ENCODE assay signal across 20 mouse cellular contexts in genomic region chr3:108067370-108067934, GRCm38 (mm10). TPM values are rescaled to one million over a fixed set of nuclear protein-coding genes. Genes with fewer than 3 reads are reported as not detected.
DNase-seq lines count a peak whose midpoint lies in the region; ATAC-seq and TF ChIP-seq lines count a peak whose summit lies in the region.
"Had no signal": no experiment of that assay in that cellular context is flagged by ENCODE, and none has a peak within 500 bp of the region (broad histone marks: within the 10 kb centered on the region; RNA-seq: fewer than 3 reads in every experiment).

No protein-coding gene starts in this region.

- H3K9ac ChIP-seq in kidney, embryonic 14.5 days (ENCODE audit: low read depth, low read length): no peak overlapping the region
- no peak overlapping the region for H3K9ac ChIP-seq in liver, embryonic 13.5 days
- no peak overlapping the region for H3K9ac ChIP-seq in stomach, postnatal 0 days (ENCODE audit: low read length)
- H3K9ac ChIP-seq: forebrain, embryonic 13.5 days; midbrain, embryonic 13.5 days had no signal

- H3K9me3 ChIP-seq in kidney, embryonic 14.5 days (ENCODE audit: control insufficient read depth, low read length): no peaks in the 10 kb centered on the region
- no peaks in the 10 kb centered on the region for H3K9me3 ChIP-seq in liver, embryonic 13.5 days (replicated peaks)
- H3K9me3 ChIP-seq in stomach, postnatal 0 days (ENCODE audit: control insufficient read depth, low read length): no peaks in the 10 kb centered on the region
- H3K9me3 ChIP-seq: forebrain, embryonic 13.5 days; G1E; midbrain, embryonic 13.5 days had no signal

- TF ChIP-seq EP300 in stomach, postnatal 0 days (optimal IDR thresholded peaks at IDR 0.05): no peak

- H3K4me2 ChIP-seq in kidney, embryonic 14.5 days (replicated peaks; ENCODE audit: low read depth, low read length): no peak overlapping the region
- H3K4me2 ChIP-seq in liver, embryonic 13.5 days: no peak overlapping the region
- no peak overlapping the region for H3K4me2 ChIP-seq in stomach, postnatal 0 days (replicated peaks; ENCODE audit: low read depth)
- H3K4me2 ChIP-seq: forebrain, embryonic 13.5 days; midbrain, embryonic 13.5 days had no signal

- no peak for TF ChIP-seq CTCF in stomach, postnatal 0 days (IDR thresholded peaks at IDR 0.05; ENCODE audit: low read depth)

- H3K36me3 ChIP-seq in kidney, embryonic 14.5 days (ENCODE audit: control insufficient read depth, insufficient read depth, low read length): no peaks in the 10 kb centered on the region
- peaks cover 7% of the 10 kb centered on the region; the same call in 1 of the 2 replicates for H3K36me3 ChIP-seq in liver, embryonic 13.5 days
- no peaks in the 10 kb centered on the region for H3K36me3 ChIP-seq in stomach, postnatal 0 days (ENCODE audit: control insufficient read depth, insufficient read depth, low read length)

- no peak overlapping the region for H3K27ac ChIP-seq in kidney, embryonic 14.5 days (ENCODE audit: low read depth, low read length)
- H3K27ac ChIP-seq in liver, embryonic 13.5 days: peak overlapping the region; percentile 18; the same call in 1 of the 2 replicates
- H3K27ac ChIP-seq in stomach, postnatal 0 days (replicated peaks): no peak overlapping the region
- H3K27ac ChIP-seq: forebrain, embryonic 13.5 days; hindbrain, postnatal 0 days; midbrain, embryonic 13.5 days had no signal

- peak; percentile 75 for DNase-seq in kidney, adult 11 months
- DNase-seq in kidney, postnatal 10 days: no peak
- DNase-seq in liver, embryonic 13.5 days: no peak
- peak; percentile 31 for DNase-seq in stomach, postnatal 0 days (ENCODE audit: low spot score)
- DNase-seq in MN1 (ENCODE audit: low spot score): no peak
- no peak for DNase-seq in retina, embryonic 14.5 days (ENCODE audit: low spot score)
- DNase-seq: cerebellum, adult 9-10 months; gastrocnemius, postnatal 10 days; heart, adult 18-20 months; heart, postnatal 36 days; spleen, adult 18-20 months; thymus, adult 18-20 months had no signal

- no peaks in the 10 kb centered on the region for H3K4me1 ChIP-seq in kidney, embryonic 14.5 days (ENCODE audit: control insufficient read depth, insufficient read depth, low read length)
- peaks cover 33% of the 10 kb centered on the region for H3K4me1 ChIP-seq in liver, embryonic 13.5 days (replicated peaks)
- H3K4me1 ChIP-seq in stomach, postnatal 0 days (replicated peaks; ENCODE audit: control insufficient read depth, insufficient read depth): no peaks in the 10 kb centered on the region
- H3K4me1 ChIP-seq: forebrain, embryonic 13.5 days; midbrain, embryonic 13.5 days had no signal

- 46% methylated on average over 6 of the region's 6 CpGs for WGBS in kidney, embryonic 14.5 days
- 67% methylated on average over 6 of the region's 6 CpGs for WGBS in liver, embryonic 13.5 days (ENCODE audit: insufficient replicate concordance)
- WGBS in stomach, postnatal 0 days: 54% methylated on average over 6 of the region's 6 CpGs

- no peak overlapping the region for H3K4me3 ChIP-seq in kidney, embryonic 14.5 days (ENCODE audit: low read length)
- H3K4me3 ChIP-seq in liver, embryonic 13.5 days (replicated peaks): no peak overlapping the region
- no peak overlapping the region for H3K4me3 ChIP-seq in stomach, postnatal 0 days (ENCODE audit: low read depth, low read length)
- H3K4me3 ChIP-seq: forebrain, embryonic 13.5 days; midbrain, embryonic 13.5 days; myocyte had no signal

- ATAC-seq in kidney, embryonic 14.5 days (ENCODE audit: low FRiP score, low TSS enrichment): 0 out of 2 replicates have a peak, but pooled peaks have one; percentile 33
- ATAC-seq in liver, embryonic 13.5 days (ENCODE audit: low read depth): peak; percentile 30; the same call in 1 of the 2 replicates
- peak; percentile 48; the same call in 1 of the 2 replicates for ATAC-seq in stomach, postnatal 0 days (ENCODE audit: low FRiP score, low TSS enrichment)
- no peak for ATAC-seq in CD4-positive, CD25-positive, alpha-beta regulatory T cell, adult 4 months
- ATAC-seq: forebrain, embryonic 13.5 days; hindbrain, postnatal 0 days; lung, postnatal 0 days; midbrain, embryonic 13.5 days had no signal

- no peaks in the 10 kb centered on the region; the same call in 1 of the 2 replicates for H3K27me3 ChIP-seq in kidney, embryonic 14.5 days (ENCODE audit: control insufficient read depth, insufficient read depth, low read length)
- H3K27me3 ChIP-seq in liver, embryonic 13.5 days: no peaks in the 10 kb centered on the region
- no peaks in the 10 kb centered on the region for H3K27me3 ChIP-seq in stomach, postnatal 0 days (ENCODE audit: control insufficient read depth, insufficient read depth, low read length)
- H3K27me3 ChIP-seq: forebrain, embryonic 13.5 days; midbrain, embryonic 13.5 days had no signal

RNA-seq across cellular contexts. Expression of gene Ampd2, which starts 19.0 kb away (rescaled TPM):
- polyA plus RNA-seq in kidney, embryonic 14.5 days (2014; fragmentation: Nextera tagmentation; extraction: Ambion mirVana): 36.8 and 43.4 TPM in 2 replicates
- polyA plus RNA-seq in liver, embryonic 13.5 days (2015; fragmentation: Nextera tagmentation; extraction: Ambion mirVana): 46.0 and 48.2 TPM in 2 replicates
- 20.2 and 20.7 TPM in 2 replicates for polyA plus RNA-seq in stomach, postnatal 0 days (2015; fragmentation: Nextera tagmentation; extraction: Ambion mirVana)
- polyA plus RNA-seq in CD4-positive, CD25-positive, alpha-beta regulatory T cell, adult 4 months (2017; shearing (Covaris generic)): 10 to 100 TPM; 22.4 to 48.3 TPM

RNA-seq across cellular contexts. Expression of gene Gstm4, which starts 22.8 kb away (rescaled TPM):
- polyA plus RNA-seq in kidney, embryonic 14.5 days (2014; fragmentation: Nextera tagmentation; extraction: Ambion mirVana): 17.2 and 18.4 TPM in 2 replicates
- 17.9 and 19.6 TPM in 2 replicates for polyA plus RNA-seq in liver, embryonic 13.5 days (2015; fragmentation: Nextera tagmentation; extraction: Ambion mirVana)
- polyA plus RNA-seq in stomach, postnatal 0 days (2015; fragmentation: Nextera tagmentation; extraction: Ambion mirVana): 19.4 and 19.6 TPM in 2 replicates
- polyA plus RNA-seq in CD4-positive, CD25-positive, alpha-beta regulatory T cell, adult 4 months (2017; shearing (Covaris generic)): 1 to 10 TPM; 4.4 to 5.7 TPM
- polyA plus RNA-seq: G1E had no signal

RNA-seq across cellular contexts. Expression of gene Gnat2, which starts 25.1 kb away (rescaled TPM):
- 1.5 and 2.1 TPM in 2 replicates for polyA plus RNA-seq in kidney, embryonic 14.5 days (2014; fragmentation: Nextera tagmentation; extraction: Ambion mirVana)
- polyA plus RNA-seq in liver, embryonic 13.5 days (2015; fragmentation: Nextera tagmentation; extraction: Ambion mirVana): 2.6 and 3.1 TPM in 2 replicates
- 0.59 and 0.71 TPM in 2 replicates for polyA plus RNA-seq in stomach, postnatal 0 days (2015; fragmentation: Nextera tagmentation; extraction: Ambion mirVana)
- not detected for polyA plus RNA-seq in CD4-positive, CD25-positive, alpha-beta regulatory T cell, adult 4 months (2017; shearing (Covaris generic))

RNA-seq across cellular contexts. Expression of gene Gstm1, which starts 49.7 kb away (rescaled TPM):
- polyA plus RNA-seq in kidney, embryonic 14.5 days (2014; fragmentation: Nextera tagmentation; extraction: Ambion mirVana): 63.0 and 73.6 TPM in 2 replicates
- polyA plus RNA-seq in liver, embryonic 13.5 days (2015; fragmentation: Nextera tagmentation; extraction: Ambion mirVana): 264 and 265 TPM in 2 replicates
- polyA plus RNA-seq in stomach, postnatal 0 days (2015; fragmentation: Nextera tagmentation; extraction: Ambion mirVana): 892 and 954 TPM in 2 replicates
- polyA plus RNA-seq in CD4-positive, CD25-positive, alpha-beta regulatory T cell, adult 4 months (2017; shearing (Covaris generic)): 1 to 10 TPM; 2.8 to 3.4 TPM

Comparison
In these comparisons a context has a peak if more than half of its experiments do, and no peak if none do; other contexts are left out.
1. DNase-seq: peak in kidney, adult 11 months (single experiment) and stomach, postnatal 0 days (single experiment); none in kidney, postnatal 10 days (single experiment), liver, embryonic 13.5 days (single experiment), MN1 (single experiment) and retina, embryonic 14.5 days (single experiment).